Mouse (Mus musculus) kidney, adult 2 months (tissue): ENCODE measurements around the gene Mael.

Experiments
- CTCF ChIP-seq: fragments of 200-500 bp; conservative IDR thresholded peaks from 2 replicates; pipeline ENCODE4 v1.5.1; 2011; ENCODE audit warnings: low read depth, mild to moderate bottlenecking, control low read depth, low read length, moderate library complexity, mixed read lengths; ENCODE audit not compliant: insufficient read depth, insufficient read length
- POLR2A ChIP-seq: fragments of 200-500 bp; IDR thresholded peaks from one replicate; pipeline ENCODE4 v1.6.1; 2011; ENCODE audit warnings: low read depth, low read length, control low read depth

GRCm38 (mm10) chr1:166238315-166238969, at the start of gene Mael:
- TF ChIP-seq CTCF (no peak), POLR2A (no peak)
